Mouse (Mus musculus) myocyte (in vitro differentiated cells): ENCODE results near the gene Pip5kl1. TPM values are rescaled to one million over a fixed set of nuclear protein-coding genes. Genes with fewer than 3 reads are reported as not detected.

Experiments
- H3K27me3 ChIP-seq: one replicate; pipeline ENCODE4 v1.6.1; 2011; ENCODE audit not compliant: control insufficient read depth, insufficient read depth, insufficient read length
- H3K36me3 ChIP-seq: one replicate; pipeline ENCODE4 v1.6.1; 2011; ENCODE audit not compliant: control insufficient read depth, insufficient read depth
- H3K4me2 ChIP-seq: one replicate; pipeline ENCODE4 v1.6.1; 2011; ENCODE audit warnings: low read depth, control low read depth
- H3K4me3 ChIP-seq: one replicate; pipeline ENCODE4 v1.5.1; 2011; ENCODE audit warnings: mild to moderate bottlenecking, control low read depth, moderate library complexity
- H3K79me2 ChIP-seq: one replicate; pipeline ENCODE4 v1.6.1; 2011; ENCODE audit not compliant: control insufficient read depth, insufficient read depth
- H3ac ChIP-seq: one replicate; pipeline ENCODE4 v1.6.1; 2011; ENCODE audit not compliant: control insufficient read depth, insufficient read length
- CEBPB ChIP-seq: IDR thresholded peaks from 2 replicates; pipeline ENCODE4 v1.6.1; 2011; ENCODE audit warnings: mild to moderate bottlenecking, moderate library complexity; ENCODE audit not compliant: poor library complexity, insufficient read depth, severe bottlenecking
- E2F4 ChIP-seq: IDR thresholded peaks from one replicate; pipeline ENCODE4 v1.6.1; 2011; ENCODE audit warnings: mild to moderate bottlenecking, control low read depth, moderate library complexity; ENCODE audit not compliant: insufficient read depth
- MAX ChIP-seq: IDR thresholded peaks from one replicate; pipeline ENCODE4 v1.6.1; 2011; ENCODE audit warnings: low read depth, mild to moderate bottlenecking, control low read depth
- MYOD1 ChIP-seq, 3 experiments: IDR thresholded peaks; one replicate each; pipeline ENCODE4 v1.6.1; 2011; ENCODE audit warnings: control low read depth in 2 of 3, low read depth in 2 of 3, mild to moderate bottlenecking in 2 of 3, moderate library complexity in 1 of 3; ENCODE audit not compliant: insufficient read length in 2 of 3, control insufficient read depth in 1 of 3
- MYOG ChIP-seq, 3 experiments: IDR thresholded peaks; one replicate each; pipeline ENCODE4 v1.6.1; 2011; ENCODE audit warnings: control low read depth in 2 of 3, low read depth in 2 of 3, mild to moderate bottlenecking in 2 of 3; ENCODE audit not compliant: insufficient read length in 2 of 3, control insufficient read depth in 1 of 3, insufficient read depth in 1 of 3
- POLR2A ChIP-seq: IDR thresholded peaks from one replicate; pipeline ENCODE4 v1.6.1; 2011; ENCODE audit warnings: low read depth, mild to moderate bottlenecking, control low read depth, moderate library complexity; ENCODE audit not compliant: insufficient read length
- POLR2AphosphoS2 ChIP-seq: IDR thresholded peaks from one replicate; pipeline ENCODE4 v1.6.1; 2011; ENCODE audit warnings: low read depth, control low read depth; ENCODE audit not compliant: insufficient read length
- REST ChIP-seq: IDR thresholded peaks from one replicate; pipeline ENCODE4 v1.6.1; 2011; ENCODE audit warnings: mild to moderate bottlenecking, control low read depth, moderate library complexity; ENCODE audit not compliant: insufficient read depth, insufficient read length
- SRF ChIP-seq: IDR thresholded peaks from one replicate; pipeline ENCODE4 v1.6.1; 2011; ENCODE audit warnings: low read depth; ENCODE audit not compliant: control insufficient read depth, insufficient read length
- TCF12 ChIP-seq: IDR thresholded peaks from one replicate; pipeline ENCODE4 v1.6.1; 2011; ENCODE audit warnings: mild to moderate bottlenecking, control low read depth; ENCODE audit not compliant: poor library complexity, insufficient read depth, severe bottlenecking
- TCF3 ChIP-seq: IDR thresholded peaks from one replicate; pipeline ENCODE4 v1.6.1; 2011; ENCODE audit warnings: low read depth, control low read depth; ENCODE audit not compliant: insufficient read length
- USF1 ChIP-seq: IDR thresholded peaks from one replicate; pipeline ENCODE4 v1.6.1; 2011; ENCODE audit warnings: low read depth, mild to moderate bottlenecking, control low read depth, moderate library complexity
- polyA plus RNA-seq: library from polyadenylated mRNA; unstranded; fragments of >200 nt; fragmentation: generic; extraction: Trizol; gene quantifications from one replicate; pipeline ENCODE4 v1.2.1, GENCODE M21; 2012; ENCODE audit warnings: missing spikeins

The Pip5kl1 gene
- polyA plus RNA-seq, 1 experiment, result 0.10 TPM

- H3K79me2 ChIP-seq, result no peaks in the 10 kb centered on the region
- H3K4me3 ChIP-seq, result no peak overlapping the region
- H3K27me3 ChIP-seq, result no peaks in the 10 kb centered on the region
- H3K4me2 ChIP-seq, result no peak overlapping the region
- TF ChIP-seq TCF3 (no peak), MYOD1 (IDR thresholded peaks at IDR 0.05; ENCODE audit: control insufficient read depth in 1 of 3, insufficient read length in 2 of 3, low read depth in 2 of 3) (no peak), TCF12 (no peak), CEBPB (no peak), POLR2A (no peak), POLR2AphosphoS2 (no peak), MYOG (IDR thresholded peaks at IDR 0.05; ENCODE audit: control insufficient read depth in 1 of 3, insufficient read depth in 1 of 3, insufficient read length in 2 of 3, low read depth in 2 of 3) (no peak)
- no peak overlapping the region for H3ac ChIP-seq
- H3K36me3 ChIP-seq, result no peaks in the 10 kb centered on the region
Observed at GRCm38 (mm10) chr2:32539452-32539981, 35.1 kb upstream of the Pip5kl1 start.

- Histone ChIP-seq H3K4me3 (no peak overlapping the region), H3K4me2 (no peak overlapping the region), H3K36me3 (no peaks in the 10 kb centered on the region), H3ac (no peak overlapping the region), H3K27me3 (no peaks in the 10 kb centered on the region), H3K79me2 (no peaks in the 10 kb centered on the region)
- TF ChIP-seq SRF (peak; percentile 8), TCF12 (no peak)
Observed at GRCm38 (mm10) chr2:32541333-32541908, 33.2 kb upstream of the Pip5kl1 start.

- H3K27me3 ChIP-seq, result no peaks in the 10 kb centered on the region
- no peak overlapping the region for H3ac ChIP-seq
- H3K4me2 ChIP-seq, result no peak overlapping the region
- H3K36me3 ChIP-seq, result no peaks in the 10 kb centered on the region
- no peaks in the 10 kb centered on the region for H3K79me2 ChIP-seq
- H3K4me3 ChIP-seq, result no peak overlapping the region
- TF ChIP-seq MYOG (IDR thresholded peaks at IDR 0.05; ENCODE audit: control insufficient read depth in 1 of 3, insufficient read depth in 1 of 3, insufficient read length in 2 of 3, low read depth in 2 of 3) (no peak), TCF3 (no peak), E2F4 (no peak), TCF12 (no peak), REST (no peak), POLR2AphosphoS2 (no peak), CEBPB (no peak), MAX (no peak), USF1 (no peak), SRF (no peak), POLR2A (no peak), MYOD1 (IDR thresholded peaks at IDR 0.05; ENCODE audit: control insufficient read depth in 1 of 3, insufficient read length in 2 of 3, low read depth in 2 of 3) (no peak)
Observed at GRCm38 (mm10) chr2:32541986-32542573, 32.5 kb upstream of the Pip5kl1 start.

- Histone ChIP-seq H3K36me3 (no peaks in the 10 kb centered on the region), H3K4me3 (no peak overlapping the region), H3K27me3 (no peaks in the 10 kb centered on the region), H3ac (no peak overlapping the region), H3K4me2 (no peak overlapping the region), H3K79me2 (no peaks in the 10 kb centered on the region)
- no peak for TF ChIP-seq MAX
- no peak for TF ChIP-seq POLR2A
- TF ChIP-seq REST, result no peak
- no peak for TF ChIP-seq POLR2AphosphoS2
- TF ChIP-seq MYOG (IDR thresholded peaks at IDR 0.05; ENCODE audit: control insufficient read depth in 1 of 3, insufficient read depth in 1 of 3, insufficient read length in 2 of 3, low read depth in 2 of 3), result peak in 2 of 3 experiments; percentile 5 to 57
- TF ChIP-seq TCF3, result no peak
- TF ChIP-seq MYOD1 (IDR thresholded peaks at IDR 0.05; ENCODE audit: control insufficient read depth in 1 of 3, insufficient read length in 2 of 3, low read depth in 2 of 3), result peak in 2 of 3 experiments; percentile 73 to 79
- no peak for TF ChIP-seq SRF
Observed at GRCm38 (mm10) chr2:32543031-32543449, 31.6 kb upstream of the Pip5kl1 start.

GRCm38 (mm10) chr2:32546951-32547350, 27.6 kb upstream of the Pip5kl1 start:
- H3ac ChIP-seq, result no peak overlapping the region
- no peaks in the 10 kb centered on the region for H3K36me3 ChIP-seq
- TF ChIP-seq POLR2A, result no peak
- TF ChIP-seq TCF3, result no peak
- no peak for TF ChIP-seq TCF12
- H3K27me3 ChIP-seq, result no peaks in the 10 kb centered on the region
- H3K4me3 ChIP-seq, result no peak overlapping the region
- no peaks in the 10 kb centered on the region for H3K79me2 ChIP-seq
- H3K4me2 ChIP-seq, result no peak overlapping the region
